Mouse (Mus musculus): ENCODE measurements around the gene Vmn1r76.

The Vmn1r76 gene

DNA sequence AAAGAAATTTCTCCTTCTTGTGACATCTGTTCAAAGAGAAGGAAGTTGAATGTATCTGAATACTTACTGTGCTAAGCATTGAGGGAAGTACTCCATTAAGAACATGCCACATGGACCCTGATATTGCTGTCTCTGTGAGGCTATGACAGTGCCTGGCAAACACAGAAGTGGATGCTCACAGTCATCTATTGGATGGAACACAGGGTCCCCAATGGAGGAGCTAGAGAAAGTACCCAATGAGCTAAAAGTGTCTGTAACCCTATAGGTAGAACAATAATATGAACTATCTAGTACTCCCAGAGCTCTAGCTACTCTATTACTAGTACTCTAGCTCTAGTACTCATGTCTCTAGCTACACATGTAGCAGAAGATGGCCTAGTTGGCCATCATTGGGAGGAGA, at the start of gene Vmn1r76:
Vmn1r76 (minus strand) TSS at position 101 of the 400 bp plus-strand sequence.
- no peak for DNase-seq (ENCODE audit: low spot score in 2 of 2)

DNA sequence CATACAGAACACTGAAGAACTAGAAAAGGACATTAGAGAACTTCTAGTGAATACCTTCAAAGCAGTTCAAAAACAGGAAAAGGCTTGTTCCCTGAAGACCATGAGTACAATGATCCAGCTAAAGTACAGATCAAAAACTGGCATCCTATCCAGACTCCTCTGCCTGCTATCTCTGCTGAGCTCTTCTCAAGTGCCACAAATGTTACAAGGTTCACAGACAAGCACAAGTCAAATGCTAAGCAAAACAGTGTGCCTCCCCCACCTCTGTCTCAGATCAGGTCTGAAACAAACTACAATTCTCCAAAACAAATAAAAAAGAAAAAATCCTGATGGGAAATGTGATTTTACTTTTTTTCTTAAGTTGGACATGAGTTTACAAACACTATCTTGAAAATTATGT, 34.6 kb upstream of the Vmn1r76 start:
- DNase-seq (ENCODE audit: low spot score in 2 of 2), result no peak

DNA sequence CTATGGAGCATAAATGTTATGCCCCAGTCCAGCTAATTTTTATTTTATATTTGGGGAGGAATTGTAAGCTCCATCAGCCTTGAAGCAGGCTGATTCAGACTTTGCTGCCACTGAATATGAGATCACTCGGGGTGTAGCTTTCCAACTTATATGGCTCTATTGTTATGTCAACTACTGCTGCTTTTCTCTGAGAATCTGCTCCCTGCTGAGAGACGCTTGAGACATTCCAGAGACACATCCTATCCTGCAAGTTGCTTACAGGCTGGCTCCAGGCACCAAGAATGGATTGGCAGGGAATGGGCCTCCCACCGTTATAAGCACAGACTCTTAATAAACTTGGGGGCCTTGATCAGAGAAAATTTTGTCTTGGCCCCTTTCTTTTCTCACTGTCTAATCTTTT, 10.0 kb upstream of the Vmn1r76 start:
- no peak for DNase-seq (ENCODE audit: low spot score in 2 of 2)

DNA sequence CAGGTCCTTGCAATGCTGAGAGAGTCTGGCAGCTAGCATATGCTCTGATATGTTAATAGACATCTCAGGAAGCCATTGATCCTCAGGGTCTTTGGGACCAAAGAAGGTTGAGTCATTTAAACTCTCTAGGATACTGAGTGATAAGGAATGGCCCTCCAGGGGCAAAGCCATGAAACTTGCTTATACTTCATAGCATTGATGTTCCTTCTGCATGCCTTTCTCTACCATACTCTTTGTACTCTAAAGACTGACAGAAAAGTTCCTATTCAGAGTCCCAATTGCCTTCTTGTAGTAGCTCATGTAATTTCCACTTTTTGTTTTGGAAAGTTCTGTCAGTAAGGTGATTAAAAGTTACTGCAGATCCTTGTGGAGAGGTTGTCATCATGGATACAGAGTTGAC, 63.7 kb downstream of the Vmn1r76 start, which contains the start of gene Vmn1r75:
Vmn1r75 (plus strand) TSS at position 301 of the 400 bp plus-strand sequence.
- DNase-seq (ENCODE audit: low spot score in 2 of 2), result no peak

Data from spleen, postnatal 14 days (tissue).